Mouse (Mus musculus): ENCODE results near the gene Fam129a.

- TF ChIP-seq CTCF (conservative IDR thresholded peaks at IDR 0.05; ENCODE audit: insufficient read depth, insufficient read length, low read depth, low read length) (no peak), POLR2A (IDR thresholded peaks at IDR 0.05; ENCODE audit: low read depth, low read length) (no peak)
Observed at GRCm38 (mm10) chr1:151709734-151710022, 138.7 kb downstream of the Fam129a start.
